Mouse (Mus musculus) stomach, embryonic 16.5 days (tissue): ENCODE data around the gene Lmo2. TPM values are rescaled to one million over a fixed set of nuclear protein-coding genes. Genes with fewer than 3 reads are reported as not detected.

Experiments
- ATAC-seq: fragments of 200-750 bp; cut with Nextera tagmentation; 2 replicates; pipeline ENCODE4 v1.8.0; 2017; ENCODE audit warnings: moderate number of reproducible peaks, moderate TSS enrichment; ENCODE audit not compliant: insufficient read depth, low FRiP score
- H3K27ac ChIP-seq: fragments of 300-500 bp; sonication (generic); 2 replicates; pipeline ENCODE4 v1.5.1; 2014; ENCODE audit warnings: low read length
- H3K27me3 ChIP-seq: fragments of 300-500 bp; sonication (generic); 2 replicates; pipeline ENCODE4 v1.6.1; 2014; ENCODE audit warnings: low read length, control low read depth, mixed read lengths; ENCODE audit not compliant: control insufficient read depth, insufficient read depth
- H3K36me3 ChIP-seq: fragments of 300-500 bp; sonication (generic); 2 replicates; pipeline ENCODE4 v1.6.1; 2014; ENCODE audit warnings: low read length; ENCODE audit not compliant: control insufficient read depth, insufficient read depth
- H3K4me1 ChIP-seq: fragments of 300-500 bp; sonication (generic); 2 replicates; pipeline ENCODE4 v1.6.1; 2014; ENCODE audit warnings: low read length, control low read depth, mixed read lengths; ENCODE audit not compliant: control insufficient read depth, insufficient read depth
- H3K4me2 ChIP-seq: fragments of 300-500 bp; sonication (generic); 2 replicates; pipeline ENCODE4 v1.6.1; 2014; ENCODE audit warnings: low read depth, low read length, mixed read lengths
- H3K4me3 ChIP-seq: fragments of 300-500 bp; sonication (generic); replicated peaks from 2 replicates; pipeline ENCODE4 v1.5.1; 2014; ENCODE audit warnings: mild to moderate bottlenecking, low read length
- H3K9ac ChIP-seq: fragments of 300-500 bp; sonication (generic); 2 replicates; pipeline ENCODE4 v1.6.1; 2014; ENCODE audit warnings: low read length
- H3K9me3 ChIP-seq: fragments of 300-500 bp; sonication (generic); replicated peaks from 2 replicates; pipeline ENCODE4 v1.6.1; 2016; ENCODE audit warnings: low read length, control low read depth; ENCODE audit not compliant: control insufficient read depth
- WGBS: fragments of 180-500 bp; shearing (Covaris S2); extraction: QIAGEN DNeasy Blood & Tissue Kit; methylation state at CpG from one replicate; pipeline ENCODE4 v1.1.7; 2014; 5-methylcytosine and 5-hydroxymethylcytosine counted together
- polyA plus RNA-seq: library from polyadenylated mRNA; unstranded; fragments of >200 nt; fragmentation: Nextera tagmentation; extraction: Ambion mirVana; gene quantifications from 2 replicates; pipeline ENCODE4 v1.2.1, GENCODE M21; 2015

Lmo2 gene
- polyA plus RNA-seq = 14.7 and 17.6 TPM in 2 replicates

- H3K36me3 ChIP-seq = no peaks in the 10 kb centered on the region
- WGBS = 58% methylated on average over 10 of the region's 10 CpGs
- no peaks in the 10 kb centered on the region for H3K27me3 ChIP-seq
- H3K4me2 ChIP-seq = no peak within 1 kb of the TSS
- H3K4me1 ChIP-seq = no peaks in the 10 kb centered on the region
- no peak within 1 kb of the TSS for H3K27ac ChIP-seq
- H3K9me3 ChIP-seq = no peaks in the 10 kb centered on the region
- ATAC-seq = no peak
- H3K4me3 ChIP-seq = no peak within 1 kb of the TSS
- H3K9ac ChIP-seq = no peak within 1 kb of the TSS
These were observed at the start of gene Lmo2 for GRCm38 (mm10) chr2:103957649-103958546. Gene Lmo2, plus strand, starts transcription at chr2:103957986.

- 87% methylated on average over 5 of the region's 5 CpGs for WGBS
- Histone ChIP-seq H3K4me1 (peaks cover 9% of the 10 kb centered on the region; the same call in 1 of the 2 replicates), H3K4me2 (no peak overlapping the region), H3K9me3 (no peaks in the 10 kb centered on the region), H3K4me3 (no peak overlapping the region), H3K27me3 (no peaks in the 10 kb centered on the region), H3K27ac (no peak overlapping the region), H3K9ac (no peak overlapping the region), H3K36me3 (no peaks in the 10 kb centered on the region)
- no peak for ATAC-seq
These were observed 47.2 kb upstream of the Lmo2 start for GRCm38 (mm10) chr2:103910601-103911000.

- no peak overlapping the region for H3K27ac ChIP-seq
- no peaks in the 10 kb centered on the region for H3K4me1 ChIP-seq
- H3K9me3 ChIP-seq = no peaks in the 10 kb centered on the region
- no peak overlapping the region for H3K9ac ChIP-seq
- 75% methylated on average over 16 of the region's 16 CpGs for WGBS
- no peaks in the 10 kb centered on the region for H3K27me3 ChIP-seq
- no peak overlapping the region for H3K4me2 ChIP-seq
- H3K4me3 ChIP-seq = no peak overlapping the region
- no peak for ATAC-seq
- H3K36me3 ChIP-seq = no peaks in the 10 kb centered on the region
These were observed 45.1 kb upstream of the Lmo2 start for GRCm38 (mm10) chr2:103912481-103913251.

GRCm38 (mm10) chr2:103913252-103913650 is 44.5 kb upstream of the Lmo2 start:
- H3K9ac ChIP-seq = no peak overlapping the region
- H3K4me1 ChIP-seq = no peaks in the 10 kb centered on the region
- H3K27ac ChIP-seq = no peak overlapping the region
- 60% methylated on average over 6 of the region's 6 CpGs for WGBS
- no peak overlapping the region for H3K4me3 ChIP-seq
- ATAC-seq = no peak
- no peaks in the 10 kb centered on the region for H3K27me3 ChIP-seq
- H3K36me3 ChIP-seq = no peaks in the 10 kb centered on the region
- no peak overlapping the region for H3K4me2 ChIP-seq
- no peaks in the 10 kb centered on the region for H3K9me3 ChIP-seq

- Histone ChIP-seq H3K4me2 (no peak overlapping the region), H3K27me3 (no peaks in the 10 kb centered on the region), H3K4me3 (no peak overlapping the region), H3K9ac (no peak overlapping the region), H3K36me3 (no peaks in the 10 kb centered on the region), H3K4me1 (no peaks in the 10 kb centered on the region), H3K9me3 (no peaks in the 10 kb centered on the region), H3K27ac (no peak overlapping the region)
- WGBS = 93% methylated on average over 5 of the region's 5 CpGs
- no peak for ATAC-seq
These were observed 41.7 kb upstream of the Lmo2 start for GRCm38 (mm10) chr2:103916069-103916468.

GRCm38 (mm10) chr2:103917375-103917774 is 40.4 kb upstream of the Lmo2 start:
- Histone ChIP-seq H3K4me3 (no peak overlapping the region), H3K4me2 (no peak overlapping the region), H3K9ac (no peak overlapping the region), H3K27ac (no peak overlapping the region), H3K36me3 (no peaks in the 10 kb centered on the region), H3K9me3 (no peaks in the 10 kb centered on the region), H3K27me3 (no peaks in the 10 kb centered on the region), H3K4me1 (no peaks in the 10 kb centered on the region)
- no peak for ATAC-seq
- WGBS = 77% methylated on average over 5 of the region's 5 CpGs

- 80% methylated on average over 2 of the region's 2 CpGs for WGBS
- H3K4me1 ChIP-seq = no peaks in the 10 kb centered on the region
- H3K9me3 ChIP-seq = no peaks in the 10 kb centered on the region
- H3K9ac ChIP-seq = no peak overlapping the region
- H3K4me3 ChIP-seq = no peak overlapping the region
- H3K27ac ChIP-seq = no peak overlapping the region
- no peak overlapping the region for H3K4me2 ChIP-seq
- H3K27me3 ChIP-seq = no peaks in the 10 kb centered on the region
- no peaks in the 10 kb centered on the region for H3K36me3 ChIP-seq
- no peak for ATAC-seq
These were observed 39.4 kb upstream of the Lmo2 start for GRCm38 (mm10) chr2:103918375-103918774.

- Histone ChIP-seq H3K27ac (no peak overlapping the region), H3K4me2 (no peak overlapping the region), H3K4me3 (no peak overlapping the region), H3K9ac (no peak overlapping the region), H3K36me3 (no peaks in the 10 kb centered on the region), H3K27me3 (no peaks in the 10 kb centered on the region), H3K4me1 (no peaks in the 10 kb centered on the region), H3K9me3 (no peaks in the 10 kb centered on the region)
- 82% methylated on average over 6 of the region's 6 CpGs for WGBS
- ATAC-seq = no peak
These were observed 38.3 kb upstream of the Lmo2 start for GRCm38 (mm10) chr2:103919488-103919887.

- WGBS = 77% methylated on average over 4 of the region's 4 CpGs
- no peaks in the 10 kb centered on the region for H3K4me1 ChIP-seq
- no peaks in the 10 kb centered on the region for H3K27me3 ChIP-seq
- no peak overlapping the region for H3K27ac ChIP-seq
- ATAC-seq = no peak
- H3K9ac ChIP-seq = no peak overlapping the region
- no peak overlapping the region for H3K4me3 ChIP-seq
- no peak overlapping the region for H3K4me2 ChIP-seq
- no peaks in the 10 kb centered on the region for H3K9me3 ChIP-seq
- no peaks in the 10 kb centered on the region for H3K36me3 ChIP-seq
These were observed 31.1 kb upstream of the Lmo2 start for GRCm38 (mm10) chr2:103926586-103927113.
